In genomic region chr2:34025715-34026360, GRCm38 (mm10) we compare ENCODE assay signal across 8 mouse cellular contexts.
DNase-seq lines count a peak whose midpoint lies in the region; ATAC-seq and TF ChIP-seq lines count a peak whose summit lies in the region.

No protein-coding gene starts in this region.

- H3K9me3 ChIP-seq in CH12.LX (replicated peaks; ENCODE audit: low read length) = peaks cover 3% of the 10 kb centered on the region
- H3K9me3 ChIP-seq in forebrain, embryonic 14.5 days (replicated peaks; ENCODE audit: control insufficient read depth, low read length) = peaks cover 2% of the 10 kb centered on the region; the same call in 1 of the 2 replicates

- dilution Hi-C loops in CH12.LX (cut with MboI; ENCODE audit: extremely low pct_ligation_motif_present, extremely low pct_unique_long_range_greater_than_20kb, low sequenced_read_pairs) = no loop called here

- H3K4me2 ChIP-seq in CH12.LX (ENCODE audit: insufficient read depth, low read depth, poor library complexity, severe bottlenecking) = no peak overlapping the region
- H3K4me2 ChIP-seq in forebrain, embryonic 14.5 days (ENCODE audit: low read length) = no peak overlapping the region

- H3K27ac ChIP-seq in CH12.LX (ENCODE audit: insufficient read depth, low read depth) = no peak overlapping the region
- no peak overlapping the region for H3K27ac ChIP-seq in forebrain, embryonic 14.5 days (ENCODE audit: low read depth, low read length)

- TF ChIP-seq RAD21 in CH12.LX (IDR thresholded peaks at IDR 0.05; ENCODE audit: low read depth, low read length) = peak; percentile 67

- DNase-seq in left cerebral cortex, adult 11 months (ENCODE audit: low spot score) = peak; percentile 41
- DNase-seq in left cerebral cortex, postnatal 36 days (ENCODE audit: low spot score in 2 of 2) = no peak
- DNase-seq in CH12.LX (ENCODE audit: extremely low read depth) = peak; percentile 47
- peak; percentile 54 for DNase-seq in T-cell, adult 2 months (ENCODE audit: low spot score)
- peak; percentile 60 to 78 for DNase-seq in cerebellum, postnatal 25 days
- DNase-seq in left cerebral cortex, postnatal 4 days = peak; percentile 58
- DNase-seq in testis, postnatal 10 days (ENCODE audit: low spot score) = peak; percentile 70
- no peak for DNase-seq in forebrain, embryonic 14.5 days (ENCODE audit: low spot score)

- H3K27me3 ChIP-seq in CH12.LX (replicated peaks) = peaks cover 11% of the 10 kb centered on the region
- peaks cover 4% of the 10 kb centered on the region; the same call in 1 of the 2 replicates for H3K27me3 ChIP-seq in forebrain, embryonic 14.5 days (replicated peaks; ENCODE audit: control insufficient read depth, insufficient read depth, low read length)

- TF ChIP-seq EP300 in CH12.LX (IDR thresholded peaks at IDR 0.05; ENCODE audit: low read length) = no peak

- ATAC-seq in forebrain, embryonic 14.5 days = no peak

- 55% methylated on average over 10 of the region's 10 CpGs for WGBS in forebrain, embryonic 14.5 days

- peaks cover 0 to 3% of the 10 kb centered on the region in 2 experiments; a peak in 1 of 4 replicates for H3K4me1 ChIP-seq in CH12.LX (ENCODE audit: control insufficient read depth in 1 of 2, insufficient read depth in 2 of 2)
- H3K4me1 ChIP-seq in forebrain, embryonic 14.5 days (ENCODE audit: control insufficient read depth, insufficient read depth, low read length) = peaks cover 9% of the 10 kb centered on the region

- intact Hi-C loops in left cerebral cortex, postnatal 36 days (cut with DNase I) = no loop called here
- intact Hi-C loops in left cerebral cortex, postnatal 4 days (cut with DNase I) = no loop called here

- in situ Hi-C loops in CH12.LX (cut with MboI; ENCODE audit: low pct_ligation_motif_present, low pct_unique_long_range_greater_than_20kb, low sequenced_read_pairs) = no loop called here

- TF ChIP-seq POLR2A in CH12.LX (IDR thresholded peaks at IDR 0.05; ENCODE audit: low read depth, low read length) = no peak

- no peaks in the 10 kb centered on the region for H3K79me2 ChIP-seq in CH12.LX (replicated peaks; ENCODE audit: control insufficient read depth, extremely low read depth, insufficient read depth, poor library complexity, severe bottlenecking)

- peak; percentile 33 to 68; a peak in 2 of 4 replicates for TF ChIP-seq CTCF in CH12.LX (conservative IDR thresholded peaks at IDR 0.05 in 1 of 2, IDR thresholded peaks at IDR 0.05 in 1 of 2; ENCODE audit: low read depth in 2 of 2, low read length in 2 of 2)

- H3K4me3 ChIP-seq in CH12.LX (replicated peaks in 1 of 3; ENCODE audit: low read depth in 2 of 3, low read length in 2 of 3, poor library complexity in 1 of 3) = no peak overlapping the region
- H3K4me3 ChIP-seq in forebrain, embryonic 14.5 days (ENCODE audit: low read depth, low read length) = no peak overlapping the region

- H3K9ac ChIP-seq in CH12.LX (ENCODE audit: insufficient read depth, low read depth) = no peak overlapping the region
- no peak overlapping the region for H3K9ac ChIP-seq in forebrain, embryonic 14.5 days (ENCODE audit: low read length)

- no peaks in the 10 kb centered on the region for H3K36me3 ChIP-seq in CH12.LX (replicated peaks in 1 of 2; ENCODE audit: control insufficient read depth in 1 of 2, insufficient read depth in 1 of 2, low read length in 1 of 2)
- no peaks in the 10 kb centered on the region for H3K36me3 ChIP-seq in forebrain, embryonic 14.5 days (ENCODE audit: control insufficient read depth, insufficient read depth, low read length)

TF ChIP-seq in CH12.LX, 34 proteins besides CTCF, POLR2A, EP300 and RAD21:
- TF ChIP-seq SMC3 (IDR thresholded peaks at IDR 0.05; ENCODE audit: low read depth, low read length) (peak; percentile 48), MXI1 (IDR thresholded peaks at IDR 0.05; ENCODE audit: low read depth, low read length) (no peak)

Comparison
In these comparisons a context has a peak if more than half of its experiments do, and no peak if none do; other contexts are left out.
1. DNase-seq: peak in left cerebral cortex, adult 11 months (single experiment), CH12.LX (single experiment), T-cell, adult 2 months (single experiment), cerebellum, postnatal 25 days (2 of 2), left cerebral cortex, postnatal 4 days (single experiment) and testis, postnatal 10 days (single experiment); none in left cerebral cortex, postnatal 36 days (0 of 2) and forebrain, embryonic 14.5 days (single experiment).